Mouse (Mus musculus) large intestine, adult 2 months (tissue): Measurements from ENCODE around the gene Lypd4. TPM values are rescaled to one million over a fixed set of nuclear protein-coding genes. Genes with fewer than 3 reads are reported as not detected.
"Not testable (repeated sequence)": the region's sequence is repeated elsewhere in the genome, so short reads cannot be mapped to it uniquely, and the experiment has no call there.

ENCODE experiments used
- DNase-seq: peaks from one replicate; pipeline ENCODE4 v3.0.0-alpha.2; 2012; ENCODE audit warnings: low read depth, low spot score
- WGBS: fragments of 180-500 bp; shearing (Covaris S2); methylation state at CpG from one replicate; pipeline ENCODE4 v1.1.7; 2018; 5-methylcytosine and 5-hydroxymethylcytosine counted together
- polyA plus RNA-seq: library from polyadenylated mRNA; depleted of rRNA; stranded (reverse); fragments of >200 nt; gene quantifications from 2 replicates; pipeline ENCODE4 v1.2.3, GENCODE M21; 2012; rRNA removed

Lypd4 gene
- not detected in 2 replicates for polyA plus RNA-seq

- no peak for DNase-seq
These were observed at the start of gene Lypd4, which contains the start of gene Dmrtc2 for GRCm38 (mm10) chr7:24869532-24870165. Lypd4 (minus strand) TSS chr7:24869941. Dmrtc2 (plus strand) TSS chr7:24870057.

DNA sequence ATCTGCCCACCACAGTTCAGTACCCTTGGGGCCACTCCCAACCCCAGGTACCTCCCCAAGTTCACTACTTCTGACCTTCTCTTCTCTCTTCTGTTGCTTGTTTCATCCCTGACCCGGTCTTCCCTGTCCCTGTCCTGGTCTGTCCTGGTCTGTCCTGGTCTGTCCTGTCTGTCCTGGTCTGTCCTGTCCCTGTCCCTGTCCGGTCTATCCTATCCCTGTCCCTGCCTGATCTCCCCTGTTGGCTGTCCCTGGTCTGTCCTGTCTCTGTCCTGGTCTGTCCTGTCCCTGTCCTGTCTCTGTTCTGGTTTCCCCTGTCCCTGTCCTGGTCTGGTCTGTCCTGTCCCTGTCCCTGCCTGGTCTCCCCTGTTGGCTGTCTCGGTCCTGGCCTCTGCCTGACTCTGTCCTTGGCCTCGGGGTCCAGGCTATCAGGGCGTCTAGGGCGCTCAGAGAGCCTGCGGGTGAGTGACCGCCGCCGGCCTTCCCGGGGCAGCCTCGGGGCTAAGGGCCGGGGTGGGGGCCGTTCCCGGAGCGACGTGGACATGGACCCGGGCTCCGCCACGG lies 49.1 kb upstream of the Lypd4 start:
- DNase-seq: no peak
- WGBS: 93% methylated on average over 20 of the region's 20 CpGs

More at GRCm38 (mm10) chr7:24869532-24870165, at the start of gene Lypd4, which contains the start of gene Dmrtc2:
- 62% methylated on average over 41 of the region's 41 CpGs for WGBS

DNA sequence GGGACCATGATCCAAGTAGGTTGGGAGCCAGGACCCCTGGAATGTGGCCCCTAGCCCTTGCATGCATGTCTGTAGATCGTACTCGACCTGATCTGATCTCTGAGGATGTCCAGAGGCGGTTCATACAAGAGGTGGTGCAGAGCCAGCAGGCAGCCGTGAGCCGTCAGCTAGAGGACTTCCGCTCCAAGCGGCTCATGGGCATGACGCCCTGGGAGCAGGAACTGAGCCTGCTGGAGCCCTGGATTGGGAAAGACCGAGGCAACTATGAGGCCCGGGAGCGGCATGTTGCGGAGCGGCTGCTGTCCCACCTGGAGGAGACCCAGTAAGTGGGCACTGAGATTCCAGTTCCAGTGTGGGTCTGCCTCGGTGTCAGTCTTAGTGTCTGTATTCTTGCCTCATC lies 42.7 kb upstream of the Lypd4 start:
- 90% methylated on average over 14 of the region's 14 CpGs for WGBS

GRCm38 (mm10) chr7:24907211-24907748 lies 37.5 kb upstream of the Lypd4 start:
- WGBS: 29% methylated on average over 13 of the region's 13 CpGs
- DNase-seq: no peak

More for the DNA sequence above, 42.7 kb upstream of the Lypd4 start:
- DNase-seq: no peak

- 14% methylated on average over 6 of the region's 6 CpGs for WGBS
- DNase-seq: no peak
These were observed 36.8 kb upstream of the Lypd4 start for GRCm38 (mm10) chr7:24906551-24906950.

- 9% methylated on average over 3 of the region's 3 CpGs for WGBS
These were observed 35.2 kb upstream of the Lypd4 start for GRCm38 (mm10) chr7:24904936-24905335.

DNA sequence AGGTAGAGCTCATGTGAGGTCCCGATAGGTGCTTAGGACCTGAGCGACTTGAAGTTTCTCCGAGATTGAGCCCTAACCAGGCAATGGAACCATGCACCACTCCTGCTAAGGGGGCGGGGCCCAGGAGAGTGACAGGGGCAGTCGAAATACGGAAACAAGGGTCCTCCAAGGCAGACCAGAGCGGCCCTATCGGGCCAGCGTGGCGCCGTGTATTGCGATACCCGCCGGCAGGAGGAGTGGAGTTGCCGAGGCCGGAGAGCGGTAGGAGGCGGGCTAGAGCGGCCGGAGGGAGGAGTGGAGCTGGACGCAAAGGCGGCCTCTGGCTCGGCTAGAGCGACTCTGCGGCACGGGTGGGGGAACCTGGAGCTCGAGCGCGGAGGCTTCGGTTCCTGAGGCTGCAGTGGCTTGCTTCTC lies 34.3 kb upstream of the Lypd4 start:
- WGBS: under 1% methylated on average over 30 of the region's 30 CpGs
- DNase-seq: peak; percentile 93

More at GRCm38 (mm10) chr7:24904936-24905335, 35.2 kb upstream of the Lypd4 start:
- DNase-seq: peak; percentile 52

DNA sequence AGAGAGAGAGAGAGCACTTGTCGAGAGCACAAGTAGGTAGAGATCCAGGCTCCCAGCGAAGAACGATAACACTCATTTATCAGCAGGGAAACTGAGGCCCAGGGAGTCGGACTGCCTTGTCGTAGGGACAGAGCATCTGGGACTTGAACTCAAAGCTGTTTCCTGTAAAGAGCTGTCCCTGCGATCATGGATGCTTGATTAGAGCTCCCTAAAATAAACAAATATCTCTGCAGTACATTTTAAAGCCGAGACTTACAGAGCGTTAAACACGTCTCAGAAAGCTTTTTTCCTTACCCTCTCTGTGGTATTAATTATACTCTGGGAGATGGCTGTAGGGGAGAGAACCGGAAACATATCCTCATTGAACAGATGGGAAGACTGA lies 33.7 kb upstream of the Lypd4 start:
- DNase-seq: peak; percentile 14
- WGBS: 2% methylated on average over 10 of the region's 10 CpGs

DNA sequence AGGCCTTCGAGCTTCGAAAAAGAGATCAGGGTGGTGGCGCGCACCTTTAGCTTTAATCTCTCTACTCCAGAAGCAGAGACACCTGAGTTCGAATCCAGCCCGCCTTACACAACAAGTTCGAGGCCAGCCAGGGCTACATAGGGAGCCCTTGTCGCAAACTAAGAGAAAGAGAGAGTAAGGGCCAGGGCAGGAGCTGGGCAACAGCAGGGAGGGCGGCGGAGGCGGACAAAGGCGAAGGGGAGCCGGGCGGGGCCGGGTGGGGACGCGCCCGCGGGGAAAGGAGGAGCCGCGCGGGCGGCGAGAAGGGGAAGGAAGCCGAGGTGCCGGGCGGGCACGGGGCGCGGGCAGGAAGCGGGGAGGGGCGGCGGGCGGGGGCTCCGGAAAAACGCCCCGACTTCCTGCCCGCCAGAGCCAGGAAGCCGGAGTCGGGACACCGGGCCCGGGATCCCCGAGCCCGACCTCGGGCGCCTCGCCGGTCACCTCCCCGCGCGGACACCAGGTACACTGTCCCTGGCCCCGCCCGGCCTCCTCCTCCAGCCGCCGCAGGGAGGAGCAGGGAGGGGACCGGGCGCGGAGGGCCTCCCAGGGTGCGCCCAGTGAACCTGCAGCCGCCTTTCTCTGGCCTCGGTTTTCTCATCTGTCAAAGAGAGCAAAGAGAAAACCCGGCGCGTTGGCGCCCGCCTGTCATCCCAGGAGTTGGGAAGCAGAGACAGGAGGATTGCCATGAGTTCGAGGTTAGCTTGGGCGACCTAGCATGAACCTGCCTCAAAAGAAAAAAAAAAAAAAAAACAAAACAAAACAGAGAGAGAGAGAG lies 33.1 kb upstream of the Lypd4 start, which contains the start of gene Arhgef1:
Arhgef1 (plus strand) TSS at position 283 of the 814 bp plus-strand sequence.
- 3% methylated on average over 67 of the region's 68 CpGs for WGBS
- peak; percentile 44 for DNase-seq

GRCm38 (mm10) chr7:24902264-24902629 lies 32.5 kb upstream of the Lypd4 start:
- WGBS: 46% methylated on average over 2 of the region's 2 CpGs
- DNase-seq: no peak

GRCm38 (mm10) chr7:24901842-24902241 lies 32.1 kb upstream of the Lypd4 start:
- WGBS: 19% methylated on average over 1 of the region's 1 CpGs
- no peak for DNase-seq

- no peak for DNase-seq
- 51% methylated on average over 6 of the region's 6 CpGs for WGBS
These were observed 31.4 kb upstream of the Lypd4 start for GRCm38 (mm10) chr7:24901114-24901513.

GRCm38 (mm10) chr7:24897959-24898358 lies 28.2 kb upstream of the Lypd4 start:
- WGBS: 61% methylated on average over 5 of the region's 5 CpGs
- no peak for DNase-seq

DNA sequence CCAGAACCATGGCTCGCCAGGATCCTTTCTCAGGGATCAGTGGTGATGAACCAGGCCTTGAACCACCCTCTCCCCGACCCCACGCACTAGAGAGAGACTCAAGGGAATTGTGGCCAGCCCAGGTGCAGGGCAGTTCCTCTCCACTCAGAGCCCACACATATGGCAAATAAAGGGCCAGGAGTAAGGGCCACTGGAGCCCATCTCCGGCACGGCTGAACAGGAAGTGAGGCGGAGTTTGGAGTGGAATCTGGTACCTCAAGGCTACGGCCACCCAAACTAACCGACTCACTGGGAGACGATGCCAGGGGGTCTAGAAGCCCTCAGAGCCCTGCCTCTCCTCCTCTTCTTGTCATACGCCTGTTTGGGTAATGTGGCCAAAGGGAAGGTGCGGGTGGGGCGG lies 27.5 kb upstream of the Lypd4 start, which contains the start of gene Cd79a:
Cd79a (plus strand) TSS at position 158 of the 400 bp plus-strand sequence.
- no peak for DNase-seq
- WGBS: 64% methylated on average over 12 of the region's 12 CpGs

- DNase-seq: no peak
- WGBS: 84% methylated on average over 8 of the region's 8 CpGs
These were observed 26.5 kb upstream of the Lypd4 start for GRCm38 (mm10) chr7:24896269-24896668.

GRCm38 (mm10) chr7:24895749-24896148 lies 26.0 kb upstream of the Lypd4 start:
- not testable (repeated sequence) for DNase-seq
- WGBS: 74% methylated on average over 2 of the region's 2 CpGs

DNA sequence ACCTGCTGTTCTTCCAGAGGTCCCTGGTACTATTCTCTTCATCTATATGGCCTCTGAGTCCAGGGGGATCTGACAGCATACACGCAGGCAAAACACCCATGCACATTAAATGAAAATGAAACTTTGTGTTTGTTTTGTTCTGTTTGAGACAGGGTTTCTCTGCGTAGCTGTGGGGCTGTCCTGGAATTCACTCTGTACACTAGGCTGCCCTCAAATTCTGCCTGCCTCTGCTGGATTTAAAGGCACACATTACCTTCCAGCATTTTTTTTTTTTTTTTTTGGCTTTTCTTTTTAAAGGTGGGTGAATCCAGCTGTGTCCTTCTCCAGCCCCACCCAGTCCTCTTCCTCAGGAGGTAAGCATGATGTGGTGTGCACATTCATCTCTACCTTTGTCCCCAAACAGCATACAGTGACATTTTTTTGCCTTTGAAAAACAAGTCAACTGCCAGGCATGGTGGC lies 22.4 kb upstream of the Lypd4 start:
- no peak for DNase-seq
- WGBS: 53% methylated on average over 2 of the region's 2 CpGs

- no peak for DNase-seq
- 62% methylated on average over 3 of the region's 3 CpGs for WGBS
These were observed 21.7 kb upstream of the Lypd4 start for GRCm38 (mm10) chr7:24891241-24892124.
